Mouse (Mus musculus): ENCODE data around the gene Ndufaf3. TPM values are rescaled to one million over a fixed set of nuclear protein-coding genes. Genes with fewer than 3 reads are reported as not detected.
A peak's percentile ranks its signal among the peaks of the same experiment; 100 is the strongest.

Gene Ndufaf3
- polyA plus RNA-seq, 1 experiment from 2014 or later = 76.7 TPM

DNA sequence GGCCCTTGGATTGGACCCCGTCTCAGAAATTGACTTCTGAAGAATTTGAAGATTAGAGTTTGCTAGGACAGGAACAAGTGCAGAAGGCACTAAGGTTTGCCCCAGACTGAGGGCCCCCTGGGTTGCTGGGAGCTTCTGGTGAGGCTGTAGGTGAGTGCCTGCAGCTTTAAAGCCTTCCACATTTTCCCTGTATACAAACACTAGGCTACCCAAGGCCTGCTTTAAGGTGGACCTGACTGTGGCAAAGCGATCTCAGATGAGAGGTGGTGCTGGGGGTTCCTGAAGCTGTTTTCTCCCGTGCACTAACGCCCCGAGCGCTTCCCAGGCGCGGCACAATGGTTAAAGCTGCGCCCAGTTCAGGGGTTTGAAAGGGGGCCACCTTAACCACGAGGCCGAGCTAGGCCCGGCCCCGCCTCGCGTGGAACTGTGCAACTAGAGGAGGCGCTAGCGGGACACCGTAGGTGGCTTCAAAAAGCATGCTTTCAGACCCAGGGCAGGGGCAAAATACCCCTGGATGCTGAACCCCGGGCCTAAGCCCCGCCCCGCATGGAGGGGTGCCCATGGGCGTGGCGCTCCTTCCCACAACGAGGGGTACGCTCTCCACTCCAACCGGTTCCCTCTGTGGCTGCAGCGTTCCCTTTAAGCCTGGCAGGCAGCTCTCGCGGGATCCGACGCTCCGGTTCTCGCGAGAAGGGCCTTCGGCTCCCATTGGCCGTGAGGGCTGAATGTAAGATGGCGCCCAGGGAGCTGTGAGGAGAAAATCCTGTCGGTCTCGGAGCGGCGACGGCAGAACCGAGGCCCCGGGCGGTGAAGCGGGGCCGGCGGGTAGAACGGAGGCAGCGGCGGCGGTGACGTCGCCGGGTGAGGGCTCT lies 50.6 kb downstream of the Ndufaf3 start, which contains the start of gene Qrich1:
Qrich1 (plus strand) TSS at position 427 of the 872 bp plus-strand sequence.
- ATAC-seq (ENCODE audit: low FRiP score, low TSS enrichment) = peak; percentile 96
- WGBS = 1% methylated on average over 55 of the region's 55 CpGs

More for the DNA sequence above, 50.6 kb downstream of the Ndufaf3 start, which contains the start of gene Qrich1:
- Histone ChIP-seq H3K9me3 (ENCODE audit: control insufficient read depth, low read length) (no peaks in the 10 kb centered on the region), H3K36me3 (ENCODE audit: control insufficient read depth, insufficient read depth, low read length) (peaks cover 47% of the 10 kb centered on the region), H3K4me2 (ENCODE audit: low read length) (peak within 1 kb of the TSS; percentile 86), H3K27ac (replicated peaks; ENCODE audit: low read depth, low read length) (peak within 1 kb of the TSS; percentile 99), H3K27me3 (ENCODE audit: control insufficient read depth, insufficient read depth, low read length) (no peaks in the 10 kb centered on the region), H3K4me3 (replicated peaks; ENCODE audit: low read depth, low read length) (peak within 1 kb of the TSS; percentile 84), H3K9ac (replicated peaks; ENCODE audit: low read length) (peak within 1 kb of the TSS; percentile 95), H3K4me1 (ENCODE audit: control insufficient read depth, insufficient read depth, low read length) (peaks cover 23% of the 10 kb centered on the region)
- DNase-seq = peak; percentile 99

MicroRNAs within 50 kb of the gene (microRNA counts, 519-probe panel; counts per million panel counts)
- 4,950 counts per million, percentile 47 among the panel's probes with 10 or more counts for microRNA mmu-miR-191
- microRNA mmu-miR-425 = 3,845 counts per million, percentile 22 among the panel's probes with 10 or more counts

Small RNA genes lying within 50 kb of the gene (microRNA-seq; reads per million reads assigned to microRNA genes)
- gene Gm24083 (not detected), gene Mir191 (not detected), gene Mir425 (1,571 reads per million, percentile 84 among the genes with 10 or more reads in this experiment)

Other genes with a start within 250 kb of the Ndufaf3 start
- gene Gpx1, start 228.5 kb downstream of the Ndufaf3 start, polyA plus RNA-seq (2014; fragmentation: Nextera tagmentation; extraction: Ambion mirVana) = 476 and 480 TPM in 2 replicates
- 113 and 144 TPM in 2 replicates for gene Usp4, start 219.6 kb downstream of the Ndufaf3 start, polyA plus RNA-seq (2014; fragmentation: Nextera tagmentation; extraction: Ambion mirVana)
- 1.6 and 2.7 TPM in 2 replicates for gene 1700102P08Rik, start 174.6 kb downstream of the Ndufaf3 start, polyA plus RNA-seq (2014; fragmentation: Nextera tagmentation; extraction: Ambion mirVana)
- gene Ccdc36, start 138.9 kb downstream of the Ndufaf3 start, polyA plus RNA-seq (2014; fragmentation: Nextera tagmentation; extraction: Ambion mirVana) = 0.98 and 1.4 TPM in 2 replicates
- gene BC048562, start 131.0 kb downstream of the Ndufaf3 start, polyA plus RNA-seq (2014; fragmentation: Nextera tagmentation; extraction: Ambion mirVana) = not detected in 2 replicates
- 48.8 and 58.2 TPM in 2 replicates for gene Ccdc71, start 106.9 kb downstream of the Ndufaf3 start, polyA plus RNA-seq (2014; fragmentation: Nextera tagmentation; extraction: Ambion mirVana)
- gene Klhdc8b, start 105.9 kb downstream of the Ndufaf3 start, polyA plus RNA-seq (2014; fragmentation: Nextera tagmentation; extraction: Ambion mirVana) = 59.3 and 61.2 TPM in 2 replicates
- 9.4 and 15.9 TPM in 2 replicates for gene Lamb2, start 87.7 kb downstream of the Ndufaf3 start, polyA plus RNA-seq (2014; fragmentation: Nextera tagmentation; extraction: Ambion mirVana)
- 64.3 and 72.5 TPM in 2 replicates for gene Usp19, start 76.8 kb downstream of the Ndufaf3 start, polyA plus RNA-seq (2014; fragmentation: Nextera tagmentation; extraction: Ambion mirVana)
- gene Qars, start 59.7 kb downstream of the Ndufaf3 start, polyA plus RNA-seq (2014; fragmentation: Nextera tagmentation; extraction: Ambion mirVana) = 61.8 and 70.8 TPM in 2 replicates
- 119 and 146 TPM in 2 replicates for gene Qrich1, start 50.6 kb downstream of the Ndufaf3 start, polyA plus RNA-seq (2014; fragmentation: Nextera tagmentation; extraction: Ambion mirVana)
- gene Impdh2, start 7.1 kb downstream of the Ndufaf3 start, polyA plus RNA-seq (2014; fragmentation: Nextera tagmentation; extraction: Ambion mirVana) = 99.3 and 107 TPM in 2 replicates
- gene Dalrd3, start 2.5 kb upstream of the Ndufaf3 start, polyA plus RNA-seq (2014; fragmentation: Nextera tagmentation; extraction: Ambion mirVana) = 263 and 271 TPM in 2 replicates
- gene Wdr6, start 11.3 kb upstream of the Ndufaf3 start, polyA plus RNA-seq (2014; fragmentation: Nextera tagmentation; extraction: Ambion mirVana) = 273 and 274 TPM in 2 replicates
- 27.0 and 30.5 TPM in 2 replicates for gene P4htm, start 30.2 kb upstream of the Ndufaf3 start, polyA plus RNA-seq (2014; fragmentation: Nextera tagmentation; extraction: Ambion mirVana)
- 37.6 and 45.3 TPM in 2 replicates for gene Arih2, start 82.0 kb upstream of the Ndufaf3 start, polyA plus RNA-seq (2014; fragmentation: Nextera tagmentation; extraction: Ambion mirVana)
- gene Slc25a20, start 94.7 kb upstream of the Ndufaf3 start, polyA plus RNA-seq (2014; fragmentation: Nextera tagmentation; extraction: Ambion mirVana) = 26.8 and 33.8 TPM in 2 replicates
- gene Prkar2a, start 121.9 kb upstream of the Ndufaf3 start, polyA plus RNA-seq (2014; fragmentation: Nextera tagmentation; extraction: Ambion mirVana) = 53.8 and 68.1 TPM in 2 replicates
- gene Ip6k2, start 216.4 kb upstream of the Ndufaf3 start, polyA plus RNA-seq (2014; fragmentation: Nextera tagmentation; extraction: Ambion mirVana) = 256 and 286 TPM in 2 replicates
- gene Nckipsd, start 240.9 kb upstream of the Ndufaf3 start, polyA plus RNA-seq (2014; fragmentation: Nextera tagmentation; extraction: Ambion mirVana) = 24.3 and 27.4 TPM in 2 replicates